ENCODE assay signal across 26 mouse cellular contexts in genomic region chr11:89807998-89808397, GRCm38 (mm10). TPM values are rescaled to one million over a fixed set of nuclear protein-coding genes. Genes with fewer than 3 reads are reported as not detected.
"Had no signal": no experiment of that assay in that cellular context is flagged by ENCODE, and none has a peak within 500 bp of the region (broad histone marks: within the 10 kb centered on the region; RNA-seq: fewer than 3 reads in every experiment).

No protein-coding gene starts in this region.

- H3K9me3 ChIP-seq: limb, embryonic 10.5 days; limb, embryonic 13.5 days; liver, embryonic 12.5 days; liver, embryonic 15.5 days; midbrain, embryonic 15.5 days; neural tube, embryonic 12.5 days; neural tube, embryonic 15.5 days had no signal

- H3K4me1 ChIP-seq: liver, embryonic 12.5 days; liver, embryonic 15.5 days had no signal

- DNase-seq: kidney, adult 18-20 months; kidney, postnatal 25 days; layer of hippocampus, adult 9-11 months; liver; right cerebral cortex, adult 18-20 months; right cerebral cortex, postnatal 14 days; right cerebral cortex, postnatal 4 days; thymus, adult 2 months; thymus, postnatal 14 days; thymus, postnatal 4 days had no signal

- H3K27ac ChIP-seq: kidney, postnatal 0 days; layer of hippocampus, adult 2 months; limb, embryonic 10.5 days; limb, embryonic 13.5 days; liver, embryonic 12.5 days; liver, embryonic 15.5 days; midbrain, embryonic 15.5 days; neural tube, embryonic 12.5 days; neural tube, embryonic 15.5 days; stomach, postnatal 0 days had no signal

- H3K4me2 ChIP-seq: limb, embryonic 13.5 days; liver, embryonic 12.5 days; liver, embryonic 15.5 days; midbrain, embryonic 11.5 days; midbrain, embryonic 15.5 days; neural tube, embryonic 12.5 days; neural tube, embryonic 15.5 days had no signal

- ATAC-seq: intestine, embryonic 16.5 days; liver, embryonic 12.5 days; midbrain, embryonic 15.5 days had no signal

- H3K36me3 ChIP-seq: limb, embryonic 10.5 days; limb, embryonic 13.5 days; liver, embryonic 12.5 days; liver, embryonic 15.5 days; midbrain, embryonic 15.5 days; neural tube, embryonic 12.5 days; neural tube, embryonic 15.5 days had no signal

- H3K27me3 ChIP-seq: limb, embryonic 13.5 days; liver, embryonic 12.5 days; liver, embryonic 15.5 days; midbrain, embryonic 15.5 days; neural tube, embryonic 12.5 days; neural tube, embryonic 15.5 days had no signal

- H3K9ac ChIP-seq: limb, embryonic 13.5 days; liver, embryonic 12.5 days; liver, embryonic 15.5 days; midbrain, embryonic 15.5 days; neural tube, embryonic 12.5 days; neural tube, embryonic 15.5 days had no signal

- H3K4me3 ChIP-seq: layer of hippocampus, adult 2 months; limb, embryonic 10.5 days; limb, embryonic 13.5 days; liver, embryonic 12.5 days; liver, embryonic 15.5 days; midbrain, embryonic 15.5 days; neural tube, embryonic 12.5 days; neural tube, embryonic 15.5 days had no signal

RNA-seq across cellular contexts. Expression of gene Ankfn1, which starts 30.5 kb away (rescaled TPM):
- total RNA-seq: megakaryocyte progenitor cell, adult 5-6 weeks; megakaryocyte-erythroid progenitor cell, adult 5-6 weeks had no signal
- polyA plus RNA-seq: kidney, embryonic 14.5 days; large intestine, adult 2 months; limb, embryonic 10.5 days; liver, embryonic 12.5 days; liver, embryonic 15.5 days had no signal
